Mouse (Mus musculus): ENCODE measurements around the gene Asic3. TPM values are rescaled to one million over a fixed set of nuclear protein-coding genes. Genes with fewer than 3 reads are reported as not detected.

Gene Asic3
- polyA plus RNA-seq (2014; fragmentation: Nextera tagmentation; extraction: Ambion mirVana), result 0.58 and 3.0 TPM in 2 replicates

DNA sequence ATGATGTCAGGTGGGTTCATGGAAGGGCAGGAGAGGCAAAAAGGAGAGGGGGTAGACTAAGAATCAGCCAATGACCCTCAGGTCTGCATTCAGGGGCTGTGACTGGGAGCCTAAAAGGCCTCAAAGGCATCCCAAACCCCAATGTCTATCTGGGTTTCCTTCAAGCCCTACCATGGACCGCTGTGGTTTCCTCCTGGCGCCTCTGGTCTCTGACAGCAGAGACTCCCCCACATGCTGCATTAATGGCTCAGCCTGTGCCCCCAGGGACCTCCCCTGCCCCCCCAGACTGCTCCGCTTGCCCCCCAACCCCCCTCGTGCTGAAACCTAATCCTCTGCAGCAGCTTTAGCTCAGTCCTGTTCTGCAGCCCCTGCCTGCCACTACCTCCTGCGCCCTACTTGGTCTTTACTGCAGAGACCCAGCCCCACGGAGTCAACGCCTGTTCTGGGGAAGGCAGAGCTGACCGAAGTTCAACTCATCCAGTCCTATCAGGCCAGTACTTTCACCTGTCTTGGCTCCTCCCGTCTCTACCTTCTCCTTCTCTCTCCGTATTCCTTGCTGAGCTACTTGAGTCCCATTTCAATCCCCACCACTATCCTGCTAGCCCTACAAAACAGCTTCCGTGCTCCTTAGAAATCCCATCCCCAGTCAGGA, at the start of gene Asic3:
Asic3 (plus strand) TSS at position 351 of the 652 bp plus-strand sequence.
- no peak within 1 kb of the TSS for H3K27ac ChIP-seq (ENCODE audit: low read depth, low read length)
- ATAC-seq (ENCODE audit: low read depth), result no peak
- H3K36me3 ChIP-seq (ENCODE audit: control insufficient read depth, insufficient read depth, low read length), result 0 out of 2 replicates have a peak, but pooled peaks cover 3% of the 10 kb centered on the region
- H3K9ac ChIP-seq (replicated peaks; ENCODE audit: low read depth, low read length), result no peak within 1 kb of the TSS
- no peaks in the 10 kb centered on the region for H3K27me3 ChIP-seq (ENCODE audit: control insufficient read depth, insufficient read depth, low read length)
- WGBS, result 51% methylated on average over 11 of the region's 11 CpGs
- H3K4me1 ChIP-seq (ENCODE audit: control insufficient read depth, insufficient read depth, low read length), result 0 out of 2 replicates have a peak, but pooled peaks cover 8% of the 10 kb centered on the region
- H3K4me3 ChIP-seq (ENCODE audit: low read depth, low read length), result no peak within 1 kb of the TSS
- H3K4me2 ChIP-seq (ENCODE audit: low read depth, low read length), result no peak within 1 kb of the TSS
- H3K9me3 ChIP-seq (ENCODE audit: control insufficient read depth, low read length), result no peaks in the 10 kb centered on the region

DNA sequence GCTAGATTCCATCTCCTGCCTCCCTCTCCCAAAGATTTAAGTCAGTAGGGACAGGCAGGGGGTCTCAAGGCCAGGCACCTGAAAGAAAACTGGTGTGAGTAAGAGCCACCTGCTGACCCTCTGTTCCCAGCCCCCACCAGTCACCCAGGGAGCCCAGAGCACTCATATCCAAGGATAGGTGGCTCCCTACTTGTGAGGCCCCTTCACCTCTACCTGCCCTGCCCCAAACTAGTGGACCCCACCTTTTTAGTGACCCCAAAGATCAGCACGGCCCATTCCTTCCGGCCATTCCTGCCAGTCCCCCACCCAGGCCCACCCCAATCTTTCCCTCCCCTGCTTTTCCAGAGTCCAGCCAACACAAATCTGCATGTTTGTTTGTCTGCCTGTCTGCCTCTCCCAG, 49.7 kb upstream of the Asic3 start:
- Histone ChIP-seq H3K9me3 (ENCODE audit: control insufficient read depth, low read length) (no peaks in the 10 kb centered on the region), H3K27me3 (ENCODE audit: control insufficient read depth, insufficient read depth, low read length) (no peaks in the 10 kb centered on the region), H3K9ac (replicated peaks; ENCODE audit: low read depth, low read length) (no peak overlapping the region), H3K4me3 (ENCODE audit: low read depth, low read length) (no peak overlapping the region), H3K36me3 (ENCODE audit: control insufficient read depth, insufficient read depth, low read length) (no peaks in the 10 kb centered on the region), H3K27ac (ENCODE audit: low read depth, low read length) (no peak overlapping the region), H3K4me1 (ENCODE audit: control insufficient read depth, insufficient read depth, low read length) (no peaks in the 10 kb centered on the region), H3K4me2 (ENCODE audit: low read depth, low read length) (no peak overlapping the region)
- no peak for ATAC-seq (ENCODE audit: low read depth)
- 83% methylated on average over 2 of the region's 2 CpGs for WGBS

DNA sequence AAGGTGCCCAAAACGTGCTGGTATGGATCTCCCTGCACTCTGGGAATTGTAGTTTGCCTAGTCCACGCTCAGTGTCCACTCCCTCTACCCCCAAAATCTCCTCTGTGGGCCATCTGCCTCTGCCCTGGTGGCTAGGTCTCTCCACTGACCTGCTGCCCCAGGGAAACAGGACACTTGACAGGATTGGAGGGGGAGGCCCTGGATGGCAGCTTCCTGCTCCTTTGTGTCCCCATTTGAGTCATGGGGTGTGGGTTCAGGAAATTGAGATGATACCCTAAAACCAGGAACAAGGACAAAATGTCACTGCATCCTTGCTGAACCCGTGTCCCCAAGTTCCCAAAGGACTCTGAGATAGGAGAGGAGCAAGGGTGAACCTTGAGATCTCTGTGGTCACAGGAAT, 49.1 kb upstream of the Asic3 start:
- H3K4me1 ChIP-seq (ENCODE audit: control insufficient read depth, insufficient read depth, low read length), result no peaks in the 10 kb centered on the region
- H3K27ac ChIP-seq (ENCODE audit: low read depth, low read length), result no peak overlapping the region
- no peak overlapping the region for H3K4me2 ChIP-seq (ENCODE audit: low read depth, low read length)
- no peak overlapping the region for H3K4me3 ChIP-seq (ENCODE audit: low read depth, low read length)
- H3K36me3 ChIP-seq (ENCODE audit: control insufficient read depth, insufficient read depth, low read length), result no peaks in the 10 kb centered on the region
- H3K27me3 ChIP-seq (ENCODE audit: control insufficient read depth, insufficient read depth, low read length), result no peaks in the 10 kb centered on the region
- H3K9me3 ChIP-seq (ENCODE audit: control insufficient read depth, low read length), result no peaks in the 10 kb centered on the region
- WGBS, result 69% methylated on average over 3 of the region's 3 CpGs
- H3K9ac ChIP-seq (replicated peaks; ENCODE audit: low read depth, low read length), result no peak overlapping the region
- no peak for ATAC-seq (ENCODE audit: low read depth)

DNA sequence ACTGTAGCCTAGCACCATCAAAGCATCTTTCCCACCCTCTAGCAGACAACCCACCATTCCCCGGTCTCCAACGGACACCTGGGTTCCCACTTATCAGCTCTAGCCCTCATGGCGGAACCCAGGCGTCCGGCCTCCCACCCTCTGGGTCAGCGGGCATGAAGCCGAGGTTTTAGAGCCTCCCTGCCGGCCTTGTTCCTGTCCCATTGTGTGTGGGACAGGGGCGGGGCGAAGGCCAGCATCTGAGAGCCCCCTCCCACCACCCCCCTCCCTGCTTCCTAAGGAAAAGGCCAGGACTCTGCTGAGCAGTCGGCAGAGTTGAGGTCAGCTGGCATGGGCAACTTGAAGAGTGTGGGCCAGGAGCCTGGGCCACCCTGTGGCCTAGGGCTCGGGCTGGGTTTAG, 48.7 kb upstream of the Asic3 start, which contains the start of gene Nos3:
Nos3 (plus strand) TSS at position 303 of the 400 bp plus-strand sequence.
- no peak for ATAC-seq (ENCODE audit: low read depth)
- no peak within 1 kb of the TSS for H3K4me3 ChIP-seq (ENCODE audit: low read depth, low read length)

DNA sequence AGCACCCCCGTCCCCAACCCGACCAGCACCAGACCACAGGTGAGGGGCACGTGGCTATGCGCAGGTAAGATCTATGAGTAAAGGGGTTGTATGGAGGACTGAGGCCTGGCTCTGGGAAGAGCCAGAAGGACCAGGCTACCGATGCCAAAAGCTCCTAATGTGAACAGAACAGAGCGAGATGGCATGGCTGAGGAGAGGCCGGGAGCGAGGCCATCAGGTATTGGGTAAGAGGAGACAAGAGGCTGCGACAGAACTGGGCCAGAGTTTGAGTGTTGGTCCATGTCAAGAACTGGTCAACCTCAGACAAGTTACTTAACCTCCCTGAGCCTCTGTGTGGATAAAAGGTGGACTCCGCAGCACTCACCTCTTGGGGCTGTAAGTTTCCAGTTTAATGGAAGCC, 48.2 kb upstream of the Asic3 start:
- 90% methylated on average over 10 of the region's 10 CpGs for WGBS
- no peaks in the 10 kb centered on the region for H3K27me3 ChIP-seq (ENCODE audit: control insufficient read depth, insufficient read depth, low read length)
- no peak for ATAC-seq (ENCODE audit: low read depth)
- no peak overlapping the region for H3K27ac ChIP-seq (ENCODE audit: low read depth, low read length)
- no peaks in the 10 kb centered on the region for H3K36me3 ChIP-seq (ENCODE audit: control insufficient read depth, insufficient read depth, low read length)
- H3K4me3 ChIP-seq (ENCODE audit: low read depth, low read length), result no peak overlapping the region
- no peaks in the 10 kb centered on the region for H3K9me3 ChIP-seq (ENCODE audit: control insufficient read depth, low read length)
- no peak overlapping the region for H3K9ac ChIP-seq (replicated peaks; ENCODE audit: low read depth, low read length)
- no peaks in the 10 kb centered on the region for H3K4me1 ChIP-seq (ENCODE audit: control insufficient read depth, insufficient read depth, low read length)
- H3K4me2 ChIP-seq (ENCODE audit: low read depth, low read length), result no peak overlapping the region

More for the DNA sequence above, 48.7 kb upstream of the Asic3 start, which contains the start of gene Nos3:
- H3K4me2 ChIP-seq (ENCODE audit: low read depth, low read length), result no peak within 1 kb of the TSS
- H3K9ac ChIP-seq (replicated peaks; ENCODE audit: low read depth, low read length), result no peak within 1 kb of the TSS
- H3K4me1 ChIP-seq (ENCODE audit: control insufficient read depth, insufficient read depth, low read length), result no peaks in the 10 kb centered on the region
- H3K27ac ChIP-seq (ENCODE audit: low read depth, low read length), result no peak within 1 kb of the TSS
- no peaks in the 10 kb centered on the region for H3K36me3 ChIP-seq (ENCODE audit: control insufficient read depth, insufficient read depth, low read length)
- H3K9me3 ChIP-seq (ENCODE audit: control insufficient read depth, low read length), result no peaks in the 10 kb centered on the region
- WGBS, result 42% methylated on average over 12 of the region's 12 CpGs
- no peaks in the 10 kb centered on the region for H3K27me3 ChIP-seq (ENCODE audit: control insufficient read depth, insufficient read depth, low read length)

DNA sequence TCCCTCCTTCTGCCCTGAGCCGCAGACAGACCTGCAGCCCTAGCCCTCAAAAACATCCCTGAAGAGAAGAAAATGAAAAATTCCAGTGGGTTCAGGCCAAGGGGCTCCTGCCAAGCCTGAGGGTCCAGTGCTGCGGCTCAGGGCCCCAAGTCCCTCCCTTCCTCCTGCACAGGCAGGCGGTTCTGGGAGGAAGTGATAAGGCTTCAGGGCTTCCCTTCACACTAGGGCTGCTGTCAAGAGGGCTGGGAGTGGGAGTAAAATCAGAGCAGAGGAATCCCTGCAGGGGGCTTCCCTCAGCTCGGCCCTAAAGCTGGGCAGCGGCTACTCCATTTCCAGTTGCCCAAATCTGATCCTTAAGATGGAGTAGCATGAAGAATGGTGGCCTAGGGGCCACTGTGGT, 47.7 kb upstream of the Asic3 start:
- Histone ChIP-seq H3K36me3 (ENCODE audit: control insufficient read depth, insufficient read depth, low read length) (no peaks in the 10 kb centered on the region), H3K9me3 (ENCODE audit: control insufficient read depth, low read length) (no peaks in the 10 kb centered on the region), H3K4me2 (ENCODE audit: low read depth, low read length) (no peak overlapping the region), H3K9ac (replicated peaks; ENCODE audit: low read depth, low read length) (no peak overlapping the region), H3K4me1 (ENCODE audit: control insufficient read depth, insufficient read depth, low read length) (no peaks in the 10 kb centered on the region), H3K27me3 (ENCODE audit: control insufficient read depth, insufficient read depth, low read length) (no peaks in the 10 kb centered on the region), H3K27ac (ENCODE audit: low read depth, low read length) (no peak overlapping the region), H3K4me3 (ENCODE audit: low read depth, low read length) (no peak overlapping the region)
- 39% methylated on average over 5 of the region's 5 CpGs for WGBS
- ATAC-seq (ENCODE audit: low read depth), result no peak

DNA sequence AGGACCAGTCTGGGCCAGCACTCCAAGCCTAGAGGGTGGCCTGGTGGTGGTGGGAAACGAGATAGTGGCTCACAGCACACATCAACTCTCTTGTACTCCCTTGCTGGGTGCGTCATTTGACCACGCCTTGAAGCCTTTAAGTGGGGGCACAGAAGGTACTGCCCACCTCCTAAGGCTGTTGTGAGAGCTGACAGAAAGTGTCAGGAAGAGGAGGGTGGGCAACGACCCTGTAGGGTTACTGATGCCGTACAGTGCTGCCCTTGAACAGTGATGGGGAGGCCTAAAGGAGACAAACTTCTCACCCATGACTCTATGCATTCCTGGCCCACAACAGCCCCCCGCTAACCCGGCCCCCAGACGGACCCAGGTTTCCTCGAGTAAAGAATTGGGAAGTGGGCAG, 46.8 kb upstream of the Asic3 start:
- no peak overlapping the region for H3K4me3 ChIP-seq (ENCODE audit: low read depth, low read length)
- no peaks in the 10 kb centered on the region for H3K4me1 ChIP-seq (ENCODE audit: control insufficient read depth, insufficient read depth, low read length)
- H3K27ac ChIP-seq (ENCODE audit: low read depth, low read length), result no peak overlapping the region
- no peaks in the 10 kb centered on the region for H3K36me3 ChIP-seq (ENCODE audit: control insufficient read depth, insufficient read depth, low read length)
- no peak overlapping the region for H3K4me2 ChIP-seq (ENCODE audit: low read depth, low read length)
- WGBS, result 82% methylated on average over 9 of the region's 9 CpGs
- H3K27me3 ChIP-seq (ENCODE audit: control insufficient read depth, insufficient read depth, low read length), result no peaks in the 10 kb centered on the region
- H3K9me3 ChIP-seq (ENCODE audit: control insufficient read depth, low read length), result no peaks in the 10 kb centered on the region
- no peak overlapping the region for H3K9ac ChIP-seq (replicated peaks; ENCODE audit: low read depth, low read length)
- no peak for ATAC-seq (ENCODE audit: low read depth)

DNA sequence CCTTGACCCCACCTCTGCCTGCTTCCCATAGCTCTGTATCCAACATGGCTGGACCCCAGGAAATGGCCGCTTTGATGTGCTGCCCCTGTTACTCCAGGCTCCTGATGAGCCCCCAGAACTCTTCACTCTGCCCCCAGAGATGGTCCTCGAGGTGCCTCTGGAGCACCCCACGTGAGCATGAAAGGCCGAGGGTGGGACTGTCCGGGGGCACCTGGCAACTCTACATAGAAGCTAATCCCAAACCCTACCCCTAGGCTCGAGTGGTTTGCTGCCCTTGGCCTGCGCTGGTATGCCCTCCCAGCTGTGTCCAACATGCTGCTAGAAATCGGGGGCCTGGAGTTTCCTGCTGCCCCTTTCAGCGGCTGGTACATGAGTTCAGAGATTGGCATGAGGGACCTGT, 43.4 kb upstream of the Asic3 start:
- WGBS, result 92% methylated on average over 9 of the region's 9 CpGs
- ATAC-seq (ENCODE audit: low read depth), result no peak
- no peak overlapping the region for H3K9ac ChIP-seq (replicated peaks; ENCODE audit: low read depth, low read length)
- H3K4me1 ChIP-seq (ENCODE audit: control insufficient read depth, insufficient read depth, low read length), result no peaks in the 10 kb centered on the region
- H3K27ac ChIP-seq (ENCODE audit: low read depth, low read length), result no peak overlapping the region
- no peaks in the 10 kb centered on the region for H3K27me3 ChIP-seq (ENCODE audit: control insufficient read depth, insufficient read depth, low read length)
- no peaks in the 10 kb centered on the region for H3K36me3 ChIP-seq (ENCODE audit: control insufficient read depth, insufficient read depth, low read length)
- H3K9me3 ChIP-seq (ENCODE audit: control insufficient read depth, low read length), result no peaks in the 10 kb centered on the region
- no peak overlapping the region for H3K4me2 ChIP-seq (ENCODE audit: low read depth, low read length)
- no peak overlapping the region for H3K4me3 ChIP-seq (ENCODE audit: low read depth, low read length)

DNA sequence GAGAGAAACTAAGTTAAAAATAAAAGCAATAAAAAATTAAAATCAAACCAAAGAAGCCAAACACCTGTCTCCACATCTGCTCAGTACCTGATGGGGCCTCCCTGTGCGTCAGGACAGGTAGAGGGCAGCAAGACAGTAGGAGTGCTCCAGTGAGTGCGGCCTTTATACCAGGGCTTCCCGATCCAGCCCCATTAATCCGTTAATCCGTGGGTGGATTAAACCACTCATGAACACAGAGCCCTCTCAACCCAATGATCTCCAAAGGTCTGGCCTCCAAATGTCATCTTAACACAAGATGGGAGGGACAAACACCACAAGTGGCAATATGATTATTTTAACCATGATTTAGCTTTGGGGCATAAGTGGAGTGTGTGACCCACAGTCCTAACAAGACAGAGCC, 39.4 kb upstream of the Asic3 start:
- no peaks in the 10 kb centered on the region for H3K4me1 ChIP-seq (ENCODE audit: control insufficient read depth, insufficient read depth, low read length)
- no peak for ATAC-seq (ENCODE audit: low read depth)
- no peaks in the 10 kb centered on the region for H3K36me3 ChIP-seq (ENCODE audit: control insufficient read depth, insufficient read depth, low read length)
- no peaks in the 10 kb centered on the region for H3K9me3 ChIP-seq (ENCODE audit: control insufficient read depth, low read length)
- H3K4me3 ChIP-seq (ENCODE audit: low read depth, low read length), result no peak overlapping the region
- H3K4me2 ChIP-seq (ENCODE audit: low read depth, low read length), result no peak overlapping the region
- H3K27ac ChIP-seq (ENCODE audit: low read depth, low read length), result no peak overlapping the region
- no peaks in the 10 kb centered on the region for H3K27me3 ChIP-seq (ENCODE audit: control insufficient read depth, insufficient read depth, low read length)
- H3K9ac ChIP-seq (replicated peaks; ENCODE audit: low read depth, low read length), result no peak overlapping the region
- 79% methylated on average over 5 of the region's 5 CpGs for WGBS
